Mouse (Mus musculus) cortical plate, adult 2 months (tissue): Measurements from ENCODE around the gene Spata32. TPM values are rescaled to one million over a fixed set of nuclear protein-coding genes. Genes with fewer than 3 reads are reported as not detected.
A peak's percentile ranks its signal among the peaks of the same experiment; 100 is the strongest.

Source experiments
- H3K27ac ChIP-seq: fragments of 200-500 bp; 2 replicates; pipeline ENCODE4 v1.5.1; 2012; ENCODE audit warnings: low read length, control low read depth, inconsistent platforms; ENCODE audit not compliant: insufficient read depth
- H3K4me1 ChIP-seq: fragments of 200-500 bp; 2 replicates; pipeline ENCODE4 v1.6.1; 2011; ENCODE audit warnings: low read length; ENCODE audit not compliant: control insufficient read depth, insufficient read depth
- H3K4me3 ChIP-seq: fragments of 200-500 bp; 2 replicates; pipeline ENCODE4 v1.5.1; 2011; ENCODE audit warnings: mild to moderate bottlenecking, low read length, control low read depth; ENCODE audit not compliant: insufficient read depth
- CTCF ChIP-seq: fragments of 200-500 bp; IDR thresholded peaks from 2 replicates; pipeline ENCODE4 v1.5.1; 2011; ENCODE audit warnings: mild to moderate bottlenecking, control low read depth, low read length; ENCODE audit not compliant: insufficient read depth; ENCODE audit errors: extremely low read depth
- POLR2A ChIP-seq: fragments of 200-500 bp; IDR thresholded peaks from 2 replicates; pipeline ENCODE4 v1.6.1; 2011; ENCODE audit warnings: mild to moderate bottlenecking, low read length, control low read depth; ENCODE audit not compliant: insufficient read depth; ENCODE audit errors: extremely low read depth
- polyA plus RNA-seq: library from polyadenylated mRNA; depleted of rRNA; stranded (reverse); fragments of >200 nt; gene quantifications from 2 replicates; pipeline ENCODE4 v1.2.3, GENCODE M21; 2012

The Spata32 gene
- polyA plus RNA-seq, 1 experiment = 2.5 TPM

- Histone ChIP-seq H3K4me1 (peaks cover 14% of the 10 kb centered on the region), H3K4me3 (peak overlapping the region; percentile 3; the same call in 1 of the 2 replicates), H3K27ac (no peak overlapping the region)
- TF ChIP-seq CTCF (no peak), POLR2A (no peak)
Measured at GRCm38 (mm10) chr11:103173041-103173770, 45.0 kb downstream of the Spata32 start.

GRCm38 (mm10) chr11:103172392-103173040 is 45.7 kb downstream of the Spata32 start:
- Histone ChIP-seq H3K4me1 (peaks cover 14% of the 10 kb centered on the region), H3K27ac (no peak overlapping the region), H3K4me3 (peak overlapping the region; percentile 79; the same call in 1 of the 2 replicates)
- no peak for TF ChIP-seq CTCF
- TF ChIP-seq POLR2A = no peak

- peaks cover 11% of the 10 kb centered on the region for H3K4me1 ChIP-seq
- peak overlapping the region; percentile 79 for H3K4me3 ChIP-seq
- TF ChIP-seq CTCF (no peak), POLR2A (no peak)
- H3K27ac ChIP-seq = no peak overlapping the region
Measured at GRCm38 (mm10) chr11:103171703-103172391, 46.4 kb downstream of the Spata32 start.

- Histone ChIP-seq H3K4me3 (peak overlapping the region; percentile 79), H3K27ac (peak overlapping the region; percentile 73; the same call in 1 of the 2 replicates), H3K4me1 (peaks cover 11% of the 10 kb centered on the region)
- TF ChIP-seq POLR2A (no peak), CTCF (no peak)
Measured at GRCm38 (mm10) chr11:103171286-103171620, 47.0 kb downstream of the Spata32 start.

GRCm38 (mm10) chr11:103170494-103171285 is 47.5 kb downstream of the Spata32 start, which contains the start of gene Fmnl1:
Gene Fmnl1, plus strand, starts transcription at chr11:103171107.
- TF ChIP-seq CTCF (no peak), POLR2A (no peak)
- Histone ChIP-seq H3K4me1 (peaks cover 11% of the 10 kb centered on the region), H3K4me3 (peak within 1 kb of the TSS; percentile 79), H3K27ac (peak within 1 kb of the TSS; percentile 73; the same call in 1 of the 2 replicates)

- TF ChIP-seq POLR2A (no peak), CTCF (no peak)
- Histone ChIP-seq H3K27ac (0 out of 2 replicates have a peak overlapping the region, but pooled peaks have one; percentile 43), H3K4me3 (peak overlapping the region; percentile 79), H3K4me1 (peaks cover 11% of the 10 kb centered on the region)
Measured at GRCm38 (mm10) chr11:103170111-103170493, 48.1 kb downstream of the Spata32 start.

GRCm38 (mm10) chr11:103169664-103170063 is 48.6 kb downstream of the Spata32 start:
- Histone ChIP-seq H3K4me1 (peaks cover 11% of the 10 kb centered on the region), H3K27ac (no peak overlapping the region), H3K4me3 (no peak overlapping the region; the same call in 1 of the 2 replicates)
- TF ChIP-seq CTCF (no peak), POLR2A (no peak)

- peak; percentile 99 for TF ChIP-seq CTCF
- no peak for TF ChIP-seq POLR2A
- peaks cover 7% of the 10 kb centered on the region; the same call in 1 of the 2 replicates for H3K4me1 ChIP-seq
- no peak overlapping the region for H3K4me3 ChIP-seq
- H3K27ac ChIP-seq = no peak overlapping the region
Measured at GRCm38 (mm10) chr11:103168690-103169390, 49.4 kb downstream of the Spata32 start.
